Mouse (Mus musculus) ES-E14 (cell line): ENCODE data around the gene Frzb.

Experiments used
- CHD2 ChIP-seq: IDR thresholded peaks from 2 replicates; pipeline ENCODE4 v1.6.1; 2014; ENCODE audit warnings: mild to moderate bottlenecking, low read depth, low read length, inconsistent platforms
- MAFK ChIP-seq: IDR thresholded peaks from 2 replicates; pipeline ENCODE4 v1.6.1; 2014; ENCODE audit warnings: mild to moderate bottlenecking, low read depth, low read length, inconsistent platforms; ENCODE audit not compliant: insufficient read depth
- ZC3H11A ChIP-seq: IDR thresholded peaks from 2 replicates; pipeline ENCODE4 v1.6.1; 2012; ENCODE audit warnings: low read depth, mild to moderate bottlenecking, inconsistent platforms, low read length, borderline replicate concordance
- ZNF384 ChIP-seq: IDR thresholded peaks from 2 replicates; pipeline ENCODE4 v1.6.1; 2012; ENCODE audit warnings: low read depth, low read length, inconsistent platforms

GRCm38 (mm10) chr2:80484951-80485350, 37.5 kb upstream of the Frzb start:
- no peak for TF ChIP-seq ZNF384
- TF ChIP-seq CHD2, result no peak
- TF ChIP-seq ZC3H11A, result no peak
- TF ChIP-seq MAFK, result no peak
